Mouse (Mus musculus) retina, postnatal 7 days (tissue): ENCODE results near the gene Eepd1.
A peak's percentile ranks its signal among the peaks of the same experiment; 100 is the strongest.

Source experiments
- DNase-seq: peaks from one replicate; pipeline ENCODE4 v3.0.0-alpha.2; 2012; ENCODE audit warnings: low read depth, low spot score

Gene Eepd1

DNA sequence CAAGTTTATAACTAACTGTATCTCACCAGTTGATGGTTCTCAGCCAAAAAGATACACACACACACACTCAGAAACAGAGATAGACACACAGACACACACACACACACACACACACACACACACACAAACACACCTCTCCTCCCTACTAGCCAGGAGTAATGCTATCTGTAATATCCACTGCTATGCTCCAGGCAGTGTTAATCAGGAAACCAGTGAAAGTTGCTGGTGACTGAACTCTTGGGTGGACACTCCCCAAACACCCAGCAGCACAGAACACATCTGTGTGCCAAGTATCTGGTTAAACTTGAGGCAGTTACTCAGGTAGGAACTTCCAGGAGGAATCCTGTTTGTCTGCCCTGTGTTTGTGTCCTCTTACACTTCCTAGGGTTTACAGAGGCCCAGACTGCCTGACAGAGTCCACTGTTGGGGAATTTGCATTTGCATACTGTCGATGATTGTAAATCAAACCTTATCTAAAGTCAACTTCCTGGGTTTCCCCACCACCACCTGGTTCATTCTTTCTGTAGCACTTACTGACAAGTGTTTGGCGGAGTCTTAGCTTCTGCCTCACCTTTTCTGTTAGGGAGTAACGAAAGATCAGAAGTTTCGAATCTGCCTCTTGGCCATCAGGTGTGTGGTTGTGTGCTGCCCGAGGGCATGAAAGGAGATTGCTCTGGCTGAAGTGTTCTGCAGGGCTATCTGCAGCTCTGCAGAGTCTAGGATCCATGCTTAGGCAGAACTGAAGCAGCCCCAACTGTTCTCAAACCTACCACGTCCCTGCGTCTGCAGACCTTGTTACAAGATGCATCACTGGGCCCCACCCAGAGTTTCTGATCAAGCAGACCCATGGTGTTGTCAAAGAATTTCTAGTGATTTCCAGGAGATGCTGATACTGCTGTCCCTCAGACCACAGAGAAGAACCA is 97.6 kb downstream of the Eepd1 start:
- no peak for DNase-seq

DNA sequence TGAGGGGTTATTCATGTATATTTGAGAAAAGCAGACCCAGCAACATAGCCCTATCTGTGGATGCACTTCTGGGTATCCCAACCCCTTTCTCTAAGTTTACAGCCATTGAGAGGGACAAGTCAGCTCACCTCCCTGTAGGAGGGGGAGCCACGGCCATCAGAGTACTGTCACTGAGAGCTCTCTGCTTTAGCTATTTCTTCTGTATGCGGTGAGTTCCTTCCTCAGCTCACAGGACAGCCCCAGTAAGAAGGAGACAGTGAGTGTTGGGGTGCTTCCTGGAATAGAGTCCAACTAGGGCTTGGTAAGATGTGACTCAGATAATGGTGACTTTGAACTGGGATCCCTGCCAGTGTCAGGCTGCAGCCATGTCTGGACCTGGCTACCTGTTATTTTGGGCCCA is 102.3 kb downstream of the Eepd1 start:
- no peak for DNase-seq

DNA sequence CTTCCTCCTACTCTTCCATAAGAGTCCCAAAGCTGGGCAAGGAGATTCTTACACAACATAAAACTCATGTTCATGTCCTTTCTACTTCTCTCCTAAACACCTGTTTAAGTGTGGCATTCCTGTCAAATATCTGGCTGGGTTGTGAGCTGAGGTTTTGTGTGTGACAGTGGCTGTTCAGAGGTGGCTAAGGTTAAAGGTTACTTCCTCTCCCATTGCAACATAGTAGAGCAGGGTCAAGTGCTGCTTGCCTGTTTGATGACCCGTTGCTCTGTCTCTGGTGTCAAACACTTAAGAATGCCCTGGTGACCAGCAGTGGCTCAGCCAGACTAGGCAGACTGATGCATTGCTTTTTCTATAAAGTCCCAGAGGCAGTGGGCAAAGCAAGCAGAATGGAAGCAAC is 104.3 kb downstream of the Eepd1 start:
- no peak for DNase-seq

DNA sequence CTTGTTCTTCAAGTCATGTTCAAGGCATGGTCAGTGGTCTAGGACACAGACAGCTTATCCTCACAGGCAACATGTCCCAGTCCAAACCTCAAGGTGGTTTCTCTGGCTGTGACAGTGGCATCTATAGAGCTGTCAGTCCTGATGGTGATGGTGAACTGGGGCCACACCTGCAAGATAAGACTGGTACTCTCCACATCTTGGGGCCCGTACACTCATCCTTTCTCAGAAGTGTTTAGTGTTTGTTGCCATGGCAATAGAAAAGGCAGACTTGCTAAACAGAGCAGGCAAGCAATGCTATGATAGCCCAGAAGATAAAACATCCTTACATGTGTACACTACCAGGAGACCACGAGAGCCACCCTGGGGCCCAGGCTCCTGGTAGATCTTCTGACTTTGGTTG is 107.2 kb downstream of the Eepd1 start:
- no peak for DNase-seq

DNA sequence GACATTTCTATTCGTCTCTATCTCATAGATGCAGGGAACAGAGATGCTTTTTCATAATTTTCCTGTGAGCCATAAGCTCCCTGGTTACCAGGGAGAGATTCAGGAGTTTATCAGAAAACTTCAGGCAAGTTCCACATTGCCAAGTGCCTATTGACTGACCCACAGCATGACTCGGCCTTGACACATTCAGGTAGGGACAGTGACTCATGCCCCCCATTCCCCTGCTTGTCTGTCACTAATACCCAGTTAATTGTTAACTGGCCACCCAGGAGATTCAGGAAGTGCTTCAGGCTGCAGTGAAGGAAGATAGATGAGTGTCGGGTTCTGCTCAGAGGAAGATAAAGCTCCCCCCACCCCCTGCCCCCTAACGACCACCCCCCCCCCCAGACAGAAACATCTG is 109.4 kb downstream of the Eepd1 start:
- no peak for DNase-seq

DNA sequence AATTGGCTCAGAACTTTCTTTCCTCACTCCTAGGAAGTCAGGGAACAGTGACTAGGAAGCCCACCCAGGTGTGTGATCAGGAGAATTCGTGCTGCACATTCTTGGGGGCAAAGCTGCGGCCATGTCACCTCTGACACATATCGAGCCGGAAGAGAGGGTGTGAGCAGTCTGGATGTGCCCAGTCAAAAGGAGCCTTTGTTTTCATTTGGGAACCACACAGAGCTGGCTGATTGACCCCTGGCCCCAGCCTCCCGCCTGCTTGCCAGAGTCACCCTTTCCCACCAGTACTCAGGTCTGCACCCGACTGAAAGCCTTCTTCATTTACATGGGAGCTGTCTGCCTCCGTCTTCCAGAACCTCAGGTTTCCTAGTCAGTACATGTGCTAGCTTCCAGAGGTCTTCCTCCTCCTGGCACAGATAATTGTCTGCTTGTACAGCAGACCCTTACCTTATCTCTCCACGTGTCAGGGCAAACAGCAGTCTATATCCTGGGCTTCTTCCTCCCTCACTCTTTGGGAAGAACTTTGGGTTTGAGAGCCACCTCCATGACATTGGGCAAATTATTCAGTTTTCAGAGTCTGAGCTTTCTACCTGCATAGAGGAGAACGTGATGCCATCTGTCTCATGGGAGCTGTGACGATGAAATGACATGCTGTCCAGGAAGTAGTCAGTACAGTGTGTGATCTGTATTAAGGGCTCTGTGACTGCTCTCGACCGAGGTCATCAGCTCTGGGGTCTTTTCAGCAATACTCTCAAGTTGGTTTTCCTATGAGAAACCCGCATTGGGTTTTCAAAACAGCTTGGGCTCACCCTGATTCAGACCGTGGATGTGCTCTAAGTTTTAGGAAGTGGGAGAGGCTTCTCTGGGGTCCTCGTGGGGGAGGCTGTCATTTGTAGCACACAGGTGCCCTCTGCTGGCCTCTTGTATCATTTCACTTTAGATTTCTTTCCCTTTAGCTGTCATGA is 110.3 kb downstream of the Eepd1 start:
- peak; percentile 46 for DNase-seq

DNA sequence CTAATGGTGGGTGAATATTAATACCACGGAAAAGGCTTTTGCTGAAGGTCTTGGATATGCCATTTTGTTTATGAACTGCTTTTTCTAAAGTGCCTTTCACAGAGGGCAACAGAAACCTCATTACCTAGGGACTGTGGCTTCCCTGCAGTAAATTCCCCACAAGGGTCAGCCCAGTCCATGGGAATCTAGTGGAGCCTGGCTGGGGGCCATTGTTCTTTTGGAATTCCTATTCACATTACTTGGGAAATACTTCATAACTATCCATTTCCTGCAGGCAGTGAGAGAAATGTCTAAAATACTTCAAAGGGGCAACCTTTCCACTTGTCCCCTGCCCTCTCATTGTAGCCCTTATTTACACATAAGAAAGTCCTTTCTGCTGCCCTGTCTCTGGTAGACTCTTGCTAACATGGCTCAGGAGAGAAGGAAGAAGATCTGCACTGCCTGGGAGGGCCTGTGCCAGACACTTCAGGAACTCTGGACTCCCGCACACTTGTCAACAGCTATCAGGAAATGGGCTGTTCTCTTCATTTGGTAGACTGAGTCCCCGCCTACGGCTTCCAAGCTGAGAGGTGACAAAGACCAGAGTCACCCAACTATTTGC is 111.1 kb downstream of the Eepd1 start:
- no peak for DNase-seq

DNA sequence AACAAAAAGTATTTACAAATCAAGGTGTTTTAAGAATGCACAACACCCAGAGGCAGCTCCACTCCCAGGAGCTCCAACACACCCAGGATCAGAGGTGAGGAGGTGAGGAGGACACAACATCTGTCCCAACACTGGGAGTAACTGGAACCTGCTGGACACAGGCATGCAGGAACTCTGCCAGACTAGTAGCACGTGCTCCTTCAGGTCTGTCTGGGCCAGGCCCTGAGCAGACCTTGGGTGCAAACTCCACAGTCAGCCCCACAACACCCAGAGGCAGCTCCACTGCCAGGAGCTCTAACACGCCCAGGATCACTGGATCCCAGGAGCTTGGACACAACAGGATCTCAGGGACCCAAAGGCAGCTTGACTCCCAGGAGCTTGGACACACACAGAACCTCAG is 143.4 kb downstream of the Eepd1 start:
- DNase-seq, result no peak

DNA sequence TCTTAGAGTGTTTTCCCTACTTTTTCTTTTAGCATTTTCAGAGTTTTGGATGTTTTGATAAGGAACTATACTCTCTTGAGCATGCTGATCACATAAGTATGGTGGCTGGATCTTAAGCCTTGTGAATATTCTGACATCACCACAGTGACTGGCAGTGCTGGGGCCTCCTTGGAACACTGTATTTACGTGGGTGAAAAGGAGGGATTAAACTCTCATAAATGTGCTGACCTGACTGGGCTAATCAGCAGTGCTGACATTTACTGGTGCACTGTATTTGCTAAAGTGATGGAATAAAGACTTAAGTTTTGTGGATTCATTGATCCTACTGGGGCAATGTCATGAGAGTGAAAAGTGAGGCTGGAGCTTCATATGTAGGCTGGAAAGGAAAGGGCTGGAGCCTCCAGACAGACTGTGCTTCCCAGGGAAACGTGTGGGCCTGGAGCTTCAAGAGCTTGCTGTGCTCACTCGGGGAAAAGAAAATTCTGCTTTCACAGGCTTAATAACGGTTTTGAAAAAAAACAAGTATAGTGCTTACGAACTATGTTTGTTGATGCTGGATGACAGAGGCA is 148.3 kb downstream of the Eepd1 start:
- DNase-seq, result no peak
